Mouse (Mus musculus): ENCODE measurements at regions not wholly inside any gene's neighbourhood (a gene's known extent, or its start where the extent isn't known, plus 50 kb on each side); places are given as distances from the start of the nearest gene placed in this dataset.

DNA sequence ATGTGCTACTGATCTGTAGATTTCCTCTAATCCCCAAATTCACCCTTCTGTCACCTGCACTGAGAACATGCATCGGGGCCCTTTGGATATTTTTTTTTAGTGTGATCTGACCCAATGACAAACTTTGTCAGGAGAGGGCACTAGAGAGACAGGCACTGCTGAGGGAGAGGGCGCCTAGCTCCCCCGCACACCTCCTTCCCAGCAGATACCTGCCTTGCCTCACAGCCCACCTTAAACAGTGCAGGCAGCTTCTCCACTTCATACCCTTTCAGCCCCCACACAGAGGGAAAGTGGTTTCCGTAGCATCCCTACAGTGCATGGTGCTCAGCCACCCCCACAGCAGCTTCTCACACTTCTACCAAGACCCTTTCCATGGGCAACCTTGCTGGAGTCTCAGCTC, 670.0 kb downstream of the Tmem132b start:
- no peak overlapping the region for H3K9ac ChIP-seq
- no peak overlapping the region for H3K27ac ChIP-seq
- H3K4me1 ChIP-seq, result no peaks in the 10 kb centered on the region
- no peaks in the 10 kb centered on the region for H3K27me3 ChIP-seq
- H3K36me3 ChIP-seq, result no peaks in the 10 kb centered on the region
- ATAC-seq (ENCODE audit: insufficient number of reproducible peaks, low FRiP score, low TSS enrichment, low read depth), result no peak
- 32% methylated on average over 4 of the region's 4 CpGs for WGBS
- no peaks in the 10 kb centered on the region for H3K9me3 ChIP-seq
- H3K4me3 ChIP-seq, result no peak overlapping the region
- H3K4me2 ChIP-seq, result no peak overlapping the region

DNA sequence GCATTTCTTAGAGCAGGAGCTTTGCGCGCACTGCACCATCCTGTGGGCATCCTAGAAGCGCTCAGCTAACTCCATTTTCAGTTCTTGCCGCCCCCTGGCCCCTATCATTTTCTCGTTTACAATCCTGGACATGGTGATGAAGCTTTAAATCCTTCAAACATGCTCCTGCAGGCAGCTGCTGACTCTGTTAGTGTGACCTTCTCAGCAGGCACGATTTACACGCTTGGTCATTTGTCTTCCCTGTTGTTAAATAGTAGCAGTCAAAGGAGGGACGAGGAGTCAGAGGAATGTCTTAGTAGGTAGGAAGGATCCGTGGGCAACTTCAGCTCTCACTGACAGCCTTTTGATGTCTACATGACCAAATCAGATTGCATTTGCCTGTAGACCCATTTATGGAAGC, 670.4 kb downstream of the Tmem132b start:
- WGBS, result 21% methylated on average over 9 of the region's 9 CpGs
- Histone ChIP-seq H3K27ac (no peak overlapping the region), H3K27me3 (no peaks in the 10 kb centered on the region), H3K36me3 (no peaks in the 10 kb centered on the region), H3K9ac (no peak overlapping the region), H3K4me2 (no peak overlapping the region), H3K4me1 (no peaks in the 10 kb centered on the region), H3K9me3 (no peaks in the 10 kb centered on the region), H3K4me3 (no peak overlapping the region)
- no peak for ATAC-seq (ENCODE audit: insufficient number of reproducible peaks, low FRiP score, low TSS enrichment, low read depth)

DNA sequence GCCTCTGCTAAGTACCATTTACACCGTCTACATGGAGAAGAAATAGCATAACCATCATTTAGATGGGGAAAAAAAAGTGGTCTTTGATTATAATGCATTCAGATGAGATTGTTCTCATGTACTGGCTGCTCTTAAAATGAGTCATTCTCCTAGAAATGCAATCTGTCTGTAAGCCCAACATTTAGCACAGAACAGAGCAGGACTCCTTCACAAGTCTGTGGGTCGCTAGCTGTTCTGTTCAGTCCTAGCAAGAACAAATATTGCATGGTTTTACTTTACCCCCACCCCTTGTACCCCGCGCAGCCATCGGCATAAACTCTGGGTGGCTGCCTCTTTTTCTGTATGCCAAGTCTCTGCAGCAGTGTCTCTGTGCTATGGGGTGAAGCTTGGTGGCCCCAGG, 685.4 kb downstream of the Tmem132b start:
- ATAC-seq (ENCODE audit: insufficient number of reproducible peaks, low FRiP score, low TSS enrichment, low read depth), result no peak
- H3K9me3 ChIP-seq, result no peaks in the 10 kb centered on the region
- WGBS, result 80% methylated on average over 5 of the region's 5 CpGs

DNA sequence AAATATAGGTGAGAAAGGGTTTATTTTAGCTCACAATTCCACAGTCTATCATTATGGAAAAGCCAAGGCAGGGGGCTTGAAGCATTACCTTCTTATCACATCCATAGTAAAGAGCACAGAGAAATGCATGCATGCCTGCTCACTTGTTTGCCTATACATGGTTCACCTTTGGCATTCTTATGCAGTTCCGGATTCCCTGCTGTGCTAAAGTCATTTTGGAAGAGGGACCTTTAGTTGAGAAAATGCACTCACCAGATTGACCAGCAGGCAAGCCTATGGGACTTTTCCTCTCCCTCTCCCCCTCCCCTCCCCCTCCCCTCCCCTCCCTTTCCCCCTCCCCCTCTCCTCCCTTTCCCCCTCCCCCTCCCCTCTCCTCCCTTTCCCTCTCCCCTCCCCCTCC, 686.2 kb downstream of the Tmem132b start:
- ATAC-seq (ENCODE audit: insufficient number of reproducible peaks, low FRiP score, low TSS enrichment, low read depth), result no peak
- Histone ChIP-seq H3K36me3 (no peaks in the 10 kb centered on the region), H3K4me3 (no peak overlapping the region), H3K27ac (no peak overlapping the region), H3K4me2 (no peak overlapping the region), H3K4me1 (no peaks in the 10 kb centered on the region), H3K27me3 (no peaks in the 10 kb centered on the region), H3K9me3 (no peaks in the 10 kb centered on the region), H3K9ac (no peak overlapping the region)
- 56% methylated on average over 1 of the region's 1 CpGs for WGBS

More for the DNA sequence above, 685.4 kb downstream of the Tmem132b start:
- H3K27ac ChIP-seq, result no peak overlapping the region
- H3K36me3 ChIP-seq, result no peaks in the 10 kb centered on the region
- no peaks in the 10 kb centered on the region for H3K27me3 ChIP-seq
- H3K9ac ChIP-seq, result no peak overlapping the region
- H3K4me2 ChIP-seq, result no peak overlapping the region
- H3K4me1 ChIP-seq, result no peaks in the 10 kb centered on the region
- no peak overlapping the region for H3K4me3 ChIP-seq

DNA sequence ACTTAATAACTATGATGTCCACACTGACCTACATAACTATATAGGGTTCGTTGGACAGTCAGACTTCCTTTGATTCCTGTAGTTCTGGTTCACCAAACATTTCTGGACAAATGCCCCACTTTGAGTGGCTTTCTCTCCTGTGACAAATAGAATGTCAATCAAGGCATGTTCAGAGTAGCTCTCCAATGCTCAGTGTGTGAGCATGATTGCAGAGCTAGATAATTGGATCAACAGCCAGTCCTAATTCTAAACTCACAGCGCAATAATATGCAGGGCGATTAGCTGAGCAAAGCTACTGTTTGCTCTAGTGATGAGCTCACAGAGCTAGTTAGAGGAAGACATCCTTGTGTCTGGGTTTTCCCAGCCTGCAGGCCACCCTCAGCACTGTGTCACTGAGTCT, 692.1 kb downstream of the Tmem132b start:
- no peaks in the 10 kb centered on the region for H3K36me3 ChIP-seq
- 90% methylated on average over 3 of the region's 3 CpGs for WGBS
- no peak overlapping the region for H3K4me3 ChIP-seq
- H3K4me1 ChIP-seq, result no peaks in the 10 kb centered on the region
- H3K27ac ChIP-seq, result no peak overlapping the region
- no peak overlapping the region for H3K9ac ChIP-seq
- H3K9me3 ChIP-seq, result no peaks in the 10 kb centered on the region
- H3K27me3 ChIP-seq, result no peaks in the 10 kb centered on the region
- H3K4me2 ChIP-seq, result no peak overlapping the region
- ATAC-seq (ENCODE audit: insufficient number of reproducible peaks, low FRiP score, low TSS enrichment, low read depth), result no peak

DNA sequence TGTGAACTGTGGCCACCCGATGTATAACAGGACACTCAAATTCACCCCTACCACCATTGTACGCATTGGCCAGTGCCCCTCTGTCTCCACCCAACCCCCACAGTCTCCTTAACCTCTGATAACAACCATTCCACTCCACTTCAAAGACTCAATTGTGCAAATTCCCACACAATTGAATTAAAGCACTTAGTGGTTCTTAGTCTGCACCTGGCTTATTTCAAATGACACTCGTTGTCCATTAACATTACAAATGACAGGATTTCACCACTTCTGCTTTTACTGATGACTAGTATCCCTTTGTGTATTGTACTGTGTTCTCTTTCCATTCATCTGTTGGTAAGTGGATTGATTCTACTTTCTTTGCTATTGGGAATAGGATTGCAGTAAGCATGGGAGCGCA, 699.2 kb downstream of the Tmem132b start:
- ATAC-seq (ENCODE audit: insufficient number of reproducible peaks, low FRiP score, low TSS enrichment, low read depth), result no peak
- Histone ChIP-seq H3K4me1 (no peaks in the 10 kb centered on the region), H3K27me3 (no peaks in the 10 kb centered on the region), H3K9me3 (no peaks in the 10 kb centered on the region), H3K36me3 (no peaks in the 10 kb centered on the region), H3K4me2 (no peak overlapping the region), H3K9ac (no peak overlapping the region), H3K27ac (no peak overlapping the region), H3K4me3 (no peak overlapping the region)
- 67% methylated on average over 4 of the region's 4 CpGs for WGBS

DNA sequence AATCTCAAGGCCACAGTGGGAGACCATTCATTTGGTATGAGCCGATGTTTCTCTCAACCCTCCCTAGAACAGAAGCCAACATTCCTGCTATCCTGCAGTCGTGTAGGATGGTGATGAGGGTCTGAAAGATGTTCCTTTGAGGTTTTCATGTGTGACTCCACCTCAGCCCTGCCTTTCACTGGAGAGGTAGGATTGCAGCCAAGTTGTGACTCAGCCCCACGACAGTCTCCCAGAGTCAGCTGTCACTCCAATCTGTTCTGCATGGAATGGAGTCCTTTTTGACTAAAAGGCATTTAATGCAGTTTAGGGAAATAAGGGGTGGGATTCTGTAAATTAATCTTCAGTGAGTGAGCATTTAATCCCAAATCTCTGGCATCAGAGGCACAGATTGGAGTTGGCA, 706.5 kb downstream of the Tmem132b start:
- WGBS, result 59% methylated on average over 3 of the region's 3 CpGs

DNA sequence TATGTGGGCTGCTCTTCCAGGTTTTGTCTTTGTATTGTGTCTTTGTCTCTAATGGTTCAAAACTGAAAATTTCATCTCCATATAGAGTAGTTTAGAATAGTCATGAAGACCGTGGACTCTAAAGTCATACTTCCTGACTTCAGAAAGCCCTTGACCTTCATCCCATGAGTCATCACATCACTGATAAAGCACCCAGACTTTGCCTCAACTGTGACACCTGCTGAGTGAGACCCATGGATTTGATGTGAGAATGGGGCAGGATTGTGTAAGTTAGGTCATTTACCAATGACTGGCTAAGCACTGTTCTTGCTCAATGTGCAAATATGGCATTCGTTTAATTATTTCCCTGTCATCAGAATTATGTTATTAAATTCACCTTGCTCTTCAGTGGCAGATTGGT, 714.2 kb downstream of the Tmem132b start:
- H3K27ac ChIP-seq, result no peak overlapping the region
- no peaks in the 10 kb centered on the region for H3K27me3 ChIP-seq
- no peak for ATAC-seq (ENCODE audit: insufficient number of reproducible peaks, low FRiP score, low TSS enrichment, low read depth)
- 85% methylated on average over 2 of the region's 2 CpGs for WGBS
- no peaks in the 10 kb centered on the region for H3K4me1 ChIP-seq
- no peak overlapping the region for H3K9ac ChIP-seq
- no peaks in the 10 kb centered on the region for H3K36me3 ChIP-seq
- H3K4me2 ChIP-seq, result no peak overlapping the region
- no peak overlapping the region for H3K4me3 ChIP-seq
- no peaks in the 10 kb centered on the region for H3K9me3 ChIP-seq

More for the DNA sequence above, 706.5 kb downstream of the Tmem132b start:
- Histone ChIP-seq H3K4me1 (no peaks in the 10 kb centered on the region), H3K9me3 (no peaks in the 10 kb centered on the region), H3K4me3 (no peak overlapping the region), H3K27me3 (no peaks in the 10 kb centered on the region), H3K36me3 (no peaks in the 10 kb centered on the region), H3K4me2 (no peak overlapping the region), H3K27ac (no peak overlapping the region), H3K9ac (no peak overlapping the region)
- no peak for ATAC-seq (ENCODE audit: insufficient number of reproducible peaks, low FRiP score, low TSS enrichment, low read depth)

DNA sequence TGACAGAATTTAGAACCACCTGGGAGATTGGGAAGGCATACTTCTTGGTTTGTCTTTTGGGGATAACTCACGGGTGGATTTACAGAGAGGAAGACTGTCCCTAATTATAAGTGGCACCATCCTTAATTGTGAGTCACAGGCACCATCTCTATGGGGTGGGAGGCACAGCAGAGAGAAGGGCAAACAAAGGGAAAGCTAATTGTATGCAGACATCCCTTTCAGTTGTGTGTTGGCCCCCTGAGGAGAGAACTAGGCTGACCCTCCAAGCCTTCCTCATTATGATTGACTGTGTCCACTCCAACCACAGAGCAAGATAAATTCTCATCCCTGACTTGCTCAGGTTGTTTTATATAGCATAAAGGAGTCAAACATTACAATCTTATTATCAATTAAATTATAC, 718.8 kb downstream of the Tmem132b start:
- no peak overlapping the region for H3K4me3 ChIP-seq
- no peaks in the 10 kb centered on the region for H3K27me3 ChIP-seq
- no peak overlapping the region for H3K27ac ChIP-seq
- no peaks in the 10 kb centered on the region for H3K36me3 ChIP-seq
- H3K9ac ChIP-seq, result no peak overlapping the region
- H3K4me1 ChIP-seq, result no peaks in the 10 kb centered on the region
- no peak overlapping the region for H3K4me2 ChIP-seq
- no peaks in the 10 kb centered on the region for H3K9me3 ChIP-seq
- no peak for ATAC-seq (ENCODE audit: insufficient number of reproducible peaks, low FRiP score, low TSS enrichment, low read depth)
- 42% methylated on average over 1 of the region's 1 CpGs for WGBS

DNA sequence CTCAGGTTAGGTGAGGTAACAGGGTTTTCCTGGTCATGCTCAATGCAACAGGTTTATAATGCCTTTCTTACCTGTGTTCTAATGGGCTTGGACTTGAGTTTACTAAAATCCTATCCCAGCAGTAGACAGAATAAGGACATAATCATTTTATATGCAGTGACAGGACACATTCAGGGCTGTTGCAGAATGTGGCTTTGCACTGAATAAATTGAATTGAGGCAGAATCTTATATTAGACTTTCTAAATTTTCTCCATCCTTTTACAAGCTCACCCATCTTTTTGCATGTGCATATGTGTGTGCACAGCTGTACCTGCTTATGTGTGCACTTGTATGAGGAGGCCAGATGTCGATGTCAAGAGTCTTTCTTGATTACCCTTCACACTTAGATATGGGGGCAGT, 723.1 kb downstream of the Tmem132b start:
- Histone ChIP-seq H3K9me3 (no peaks in the 10 kb centered on the region), H3K4me1 (no peaks in the 10 kb centered on the region), H3K4me3 (no peak overlapping the region), H3K4me2 (no peak overlapping the region), H3K27me3 (no peaks in the 10 kb centered on the region), H3K27ac (no peak overlapping the region), H3K9ac (no peak overlapping the region), H3K36me3 (no peaks in the 10 kb centered on the region)
- 78% methylated on average over 1 of the region's 1 CpGs for WGBS
- ATAC-seq (ENCODE audit: insufficient number of reproducible peaks, low FRiP score, low TSS enrichment, low read depth), result no peak

DNA sequence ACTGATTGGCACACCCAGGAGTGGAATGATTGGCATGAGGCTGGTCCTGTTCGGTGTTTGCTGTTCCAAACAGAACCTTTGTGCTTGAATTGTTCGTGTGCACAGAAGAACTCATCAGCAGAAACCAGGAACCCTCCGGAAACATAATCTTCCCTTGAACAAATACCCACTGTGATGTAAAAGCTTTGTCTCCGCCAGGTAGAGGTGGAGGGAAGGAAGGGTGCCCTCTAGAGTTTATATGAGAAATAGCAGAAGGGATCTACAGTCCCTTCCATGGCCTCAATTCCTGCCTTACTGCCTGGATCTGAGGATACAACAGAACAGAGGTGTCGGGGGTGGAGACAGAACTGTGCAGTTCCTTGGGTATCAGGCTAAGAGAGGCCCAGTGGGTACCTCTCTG, 726.3 kb downstream of the Tmem132b start:
- Histone ChIP-seq H3K9ac (no peak overlapping the region), H3K4me1 (no peaks in the 10 kb centered on the region), H3K4me2 (no peak overlapping the region), H3K27ac (no peak overlapping the region), H3K27me3 (no peaks in the 10 kb centered on the region), H3K4me3 (no peak overlapping the region), H3K36me3 (no peaks in the 10 kb centered on the region), H3K9me3 (no peaks in the 10 kb centered on the region)
- 68% methylated on average over 5 of the region's 5 CpGs for WGBS
- no peak for ATAC-seq (ENCODE audit: insufficient number of reproducible peaks, low FRiP score, low TSS enrichment, low read depth)

DNA sequence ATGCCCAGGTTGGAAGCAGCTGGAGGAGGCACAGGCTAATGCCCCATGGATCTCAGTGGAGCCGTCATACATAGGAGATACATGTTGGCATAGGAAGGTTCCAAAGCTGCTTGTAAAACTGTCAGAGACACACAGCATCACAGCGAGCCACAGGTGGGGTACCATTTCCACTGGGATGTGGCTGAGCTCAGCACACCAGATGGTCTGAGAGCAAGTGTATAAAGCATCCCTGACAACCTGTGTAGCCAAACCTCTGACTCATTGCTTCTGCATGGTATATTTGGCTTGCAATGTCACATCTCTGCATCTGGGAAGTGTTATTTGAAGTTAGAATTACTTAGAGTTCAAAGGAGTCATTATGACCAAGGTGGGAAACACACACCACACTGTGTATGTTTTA, 734.9 kb downstream of the Tmem132b start:
- H3K9me3 ChIP-seq, result no peaks in the 10 kb centered on the region
- no peak overlapping the region for H3K4me2 ChIP-seq
- H3K27me3 ChIP-seq, result no peaks in the 10 kb centered on the region
- H3K9ac ChIP-seq, result no peak overlapping the region
- no peak overlapping the region for H3K4me3 ChIP-seq
- no peaks in the 10 kb centered on the region for H3K4me1 ChIP-seq
- H3K36me3 ChIP-seq, result no peaks in the 10 kb centered on the region
- WGBS, result 63% methylated on average over 2 of the region's 2 CpGs
- ATAC-seq (ENCODE audit: insufficient number of reproducible peaks, low FRiP score, low TSS enrichment, low read depth), result no peak
- H3K27ac ChIP-seq, result no peak overlapping the region

DNA sequence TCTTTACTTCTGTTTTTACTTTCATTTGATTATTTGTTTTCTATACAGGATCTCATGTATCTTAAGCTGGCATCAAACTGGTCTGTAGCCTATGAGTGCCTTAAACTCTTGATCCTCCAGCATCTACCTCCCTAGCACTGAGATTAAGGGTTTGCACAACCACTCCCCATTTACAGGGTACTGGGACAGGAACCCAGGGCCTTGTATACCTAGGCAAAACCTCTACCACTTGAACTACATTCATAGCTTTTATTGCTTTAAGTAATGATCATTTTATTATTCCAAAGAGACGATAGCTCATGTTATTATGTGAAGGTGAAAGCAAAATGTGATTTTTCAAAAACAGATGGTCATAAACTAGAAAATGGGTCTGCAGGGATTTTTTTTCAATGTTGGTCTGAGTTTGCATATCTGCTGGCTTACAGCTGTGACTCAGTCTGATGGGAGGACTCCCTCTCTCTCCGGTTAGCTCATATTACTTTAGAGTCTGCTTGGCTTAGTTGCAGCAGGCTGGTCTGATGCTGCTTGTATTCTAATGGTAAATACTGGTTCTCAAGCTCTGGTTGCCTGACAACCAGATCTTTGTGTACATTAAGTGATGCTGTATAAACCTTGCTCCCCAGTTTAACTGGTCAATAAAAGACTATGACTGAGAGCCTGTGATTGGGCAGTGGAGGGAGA, 735.5 kb downstream of the Tmem132b start:
- no peaks in the 10 kb centered on the region for H3K27me3 ChIP-seq
- H3K27ac ChIP-seq, result no peak overlapping the region
- H3K4me1 ChIP-seq, result no peaks in the 10 kb centered on the region
- no peak overlapping the region for H3K9ac ChIP-seq
- ATAC-seq (ENCODE audit: insufficient number of reproducible peaks, low FRiP score, low TSS enrichment, low read depth), result peak; percentile 44
- no peaks in the 10 kb centered on the region for H3K36me3 ChIP-seq
- no peaks in the 10 kb centered on the region for H3K9me3 ChIP-seq
- no peak overlapping the region for H3K4me3 ChIP-seq
- no peak overlapping the region for H3K4me2 ChIP-seq
- 33% methylated on average over 2 of the region's 2 CpGs for WGBS
